Mouse (Mus musculus): ENCODE measurements around the gene Mageb4. TPM values are rescaled to one million over a fixed set of nuclear protein-coding genes. Genes with fewer than 3 reads are reported as not detected.
"Not testable (repeated sequence)": the region's sequence is repeated elsewhere in the genome, so short reads cannot be mapped to it uniquely, and the experiment has no call there.

Gene Mageb4
- not detected in 2 replicates for polyA plus RNA-seq (2016; fragmentation: Nextera tagmentation; extraction: Ambion mirVana)

DNA sequence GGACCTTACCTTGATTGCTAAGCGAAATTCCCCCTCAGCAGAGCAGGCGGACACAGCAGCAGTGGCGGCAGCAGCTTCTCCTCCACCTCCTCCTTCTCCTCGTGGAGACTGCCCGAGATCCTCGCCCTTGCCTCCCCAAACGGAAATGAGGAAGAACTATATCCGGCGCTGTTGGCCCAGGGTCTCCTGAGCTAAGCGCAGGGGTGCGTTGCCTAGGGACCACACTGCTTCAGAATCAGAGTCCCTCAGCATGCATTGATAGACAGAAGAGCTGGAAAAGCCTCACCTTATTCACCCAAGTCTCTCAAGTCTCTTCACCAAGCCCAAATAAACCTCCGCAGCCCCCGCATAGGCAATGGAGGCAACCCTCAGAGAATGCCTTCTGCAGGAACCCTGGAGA, at the start of gene Mageb4:
Mageb4 (minus strand) TSS at position 101 of the 400 bp plus-strand sequence.
- H3K9ac ChIP-seq; H3K4me1 ChIP-seq; H3K9me3 ChIP-seq (replicated peaks); H3K4me2 ChIP-seq; H3K27me3 ChIP-seq (replicated peaks); H3K4me3 ChIP-seq; H3K27ac ChIP-seq; ATAC-seq; H3K36me3 ChIP-seq: not testable (repeated sequence)
- no CpG with 5 or more reads among the region's 13 CpGs for WGBS (ENCODE audit: insufficient replicate concordance)

DNA sequence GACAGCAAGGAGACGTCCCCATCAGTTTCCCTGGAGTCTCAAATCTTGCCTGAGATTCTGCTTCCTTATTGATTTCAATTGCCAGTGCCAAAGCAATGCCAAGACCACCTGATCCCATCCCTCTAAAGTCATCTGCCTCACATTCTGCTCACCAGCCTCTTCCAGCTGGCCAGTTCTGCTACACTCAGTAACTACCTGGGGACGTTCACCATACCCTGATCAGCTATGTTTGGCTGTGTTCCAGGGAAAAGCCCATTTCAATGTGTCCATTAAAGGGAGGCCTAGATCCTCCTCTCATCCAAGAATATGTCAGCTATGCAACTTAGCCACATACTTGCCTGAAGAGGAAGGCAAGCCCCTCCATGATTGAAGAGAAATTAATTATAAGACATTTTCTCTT, 20.3 kb downstream of the Mageb4 start:
- ATAC-seq; H3K9ac ChIP-seq; H3K4me2 ChIP-seq; H3K27ac ChIP-seq; H3K4me3 ChIP-seq; H3K4me1 ChIP-seq; H3K27me3 ChIP-seq (replicated peaks); H3K36me3 ChIP-seq; H3K9me3 ChIP-seq (replicated peaks): not testable (repeated sequence)
- 40% methylated on average over 1 of the region's 2 CpGs for WGBS (ENCODE audit: insufficient replicate concordance)

DNA sequence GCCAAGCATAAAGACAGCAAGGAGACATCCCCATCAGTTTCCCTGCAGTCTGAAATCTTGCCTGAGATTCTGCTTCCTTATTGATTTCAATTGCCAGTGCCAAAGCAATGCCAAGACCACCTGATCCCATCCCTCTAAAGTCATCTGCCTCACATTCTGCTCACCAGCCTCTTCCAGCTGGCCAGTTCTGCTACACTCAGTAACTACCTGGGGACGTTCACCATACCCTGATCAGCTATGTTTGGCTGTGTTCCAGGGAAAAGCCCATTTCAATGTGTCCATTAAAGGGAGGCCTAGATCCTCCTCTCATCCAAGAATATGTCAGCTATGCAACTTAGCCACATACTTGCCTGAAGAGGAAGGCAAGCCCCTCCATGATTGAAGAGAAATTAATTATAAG, 58.9 kb downstream of the Mageb4 start:
- not testable (repeated sequence) for H3K4me2 ChIP-seq; H3K9me3 ChIP-seq (replicated peaks); ATAC-seq; H3K4me3 ChIP-seq; H3K27ac ChIP-seq; H3K27me3 ChIP-seq (replicated peaks); H3K4me1 ChIP-seq; H3K9ac ChIP-seq; H3K36me3 ChIP-seq
- WGBS (ENCODE audit: insufficient replicate concordance): no CpG with 5 or more reads among the region's 1 CpGs

DNA sequence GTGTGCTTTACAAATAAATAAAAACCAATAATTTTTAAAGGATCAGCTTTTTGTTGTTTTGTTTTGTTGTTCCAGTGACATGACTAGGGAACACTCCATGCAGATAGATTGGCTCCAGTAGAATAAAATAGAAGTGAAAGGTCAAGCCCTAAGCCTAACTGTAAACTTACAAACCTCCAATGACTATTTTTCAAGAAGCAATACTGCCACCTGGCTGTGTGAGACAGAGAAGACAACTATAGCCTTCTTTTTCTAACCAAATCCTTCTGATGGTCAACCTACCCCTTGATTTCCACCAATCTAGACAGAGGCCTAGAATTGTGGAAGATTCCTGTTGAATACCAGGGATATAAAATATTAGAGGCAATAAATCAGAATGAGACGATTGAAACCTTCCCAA, 67.6 kb downstream of the Mageb4 start:
- WGBS (ENCODE audit: insufficient replicate concordance): 17% methylated on average over 1 of the region's 1 CpGs
- H3K4me2 ChIP-seq: no peak overlapping the region
- H3K4me1 ChIP-seq: no peaks in the 10 kb centered on the region
- H3K9me3 ChIP-seq (replicated peaks): no peaks in the 10 kb centered on the region
- H3K27me3 ChIP-seq (replicated peaks): no peaks in the 10 kb centered on the region
- ATAC-seq: no peak
- H3K4me3 ChIP-seq: no peak overlapping the region
- no peak overlapping the region for H3K27ac ChIP-seq
- H3K36me3 ChIP-seq: no peaks in the 10 kb centered on the region
- H3K9ac ChIP-seq: no peak overlapping the region

Other genes starting within 250 kb of the Mageb4 start
- 0.32 and 0.51 TPM in 2 replicates for gene Nr0b1, start 113.3 kb downstream of the Mageb4 start, polyA plus RNA-seq (2016; fragmentation: Nextera tagmentation; extraction: Ambion mirVana)

Measured in liver, embryonic 12.5 days (tissue).